Comparison of ENCODE assay signal across 21 mouse cellular contexts in genomic region chr6:101305543-101305942, GRCm38 (mm10).
A peak's percentile ranks its signal among the peaks of the same experiment; 100 is the strongest.
DNase-seq lines count a peak whose midpoint lies in the region; ATAC-seq and TF ChIP-seq lines count a peak whose summit lies in the region.
"Had no signal": no experiment of that assay in that cellular context is flagged by ENCODE, and none has a peak within 500 bp of the region (broad histone marks: within the 10 kb centered on the region; RNA-seq: fewer than 3 reads in every experiment).

No protein-coding gene starts in this region.

- H3K27me3 ChIP-seq in embryonic facial prominence, embryonic 15.5 days, result no peaks in the 10 kb centered on the region
- 0 out of 2 replicates have a peak, but pooled peaks cover 9% of the 10 kb centered on the region for H3K27me3 ChIP-seq in embryonic facial prominence, embryonic 10.5 days (replicated peaks; ENCODE audit: low read depth, poor library complexity, severe bottlenecking)
- H3K27me3 ChIP-seq in Patski, result no peaks in the 10 kb centered on the region
- no peaks in the 10 kb centered on the region for H3K27me3 ChIP-seq in kidney, embryonic 16.5 days (ENCODE audit: insufficient read depth, low read length)
- H3K27me3 ChIP-seq in forebrain, embryonic 13.5 days, result peaks cover 22% of the 10 kb centered on the region
- H3K27me3 ChIP-seq: embryonic facial prominence, embryonic 12.5 days; forebrain, embryonic 15.5 days had no signal

- no peak overlapping the region for H3K4me2 ChIP-seq in embryonic facial prominence, embryonic 15.5 days (replicated peaks)
- no peak overlapping the region for H3K4me2 ChIP-seq in kidney, embryonic 16.5 days (replicated peaks; ENCODE audit: low read depth, low read length)
- H3K4me2 ChIP-seq in forebrain, embryonic 13.5 days, result no peak overlapping the region
- H3K4me2 ChIP-seq: embryonic facial prominence, embryonic 12.5 days; forebrain, embryonic 12.5 days; forebrain, embryonic 15.5 days had no signal

- no peak overlapping the region for H3K4me3 ChIP-seq in embryonic facial prominence, embryonic 15.5 days (replicated peaks)
- no peak overlapping the region for H3K4me3 ChIP-seq in embryonic facial prominence, embryonic 10.5 days
- no peak overlapping the region for H3K4me3 ChIP-seq in kidney, embryonic 16.5 days (ENCODE audit: low read length)
- H3K4me3 ChIP-seq in forebrain, embryonic 13.5 days, result no peak overlapping the region
- H3K4me3 ChIP-seq: embryonic facial prominence, embryonic 12.5 days; forebrain, embryonic 10.5 days; forebrain, embryonic 12.5 days; forebrain, embryonic 15.5 days had no signal

- no peak for DNase-seq in embryonic facial prominence, embryonic 10.5 days (ENCODE audit: low spot score)
- DNase-seq in 3T3-L1 (ENCODE audit: low read depth, low spot score) (peak; percentile 39), Patski (ENCODE audit: low read depth, low spot score) (no peak)
- DNase-seq: adrenal gland, adult 2 months; adrenal gland, postnatal 10 days; adrenal gland, postnatal 25 days; cerebellum, adult 11 months; cerebellum, adult 18-20 months; cerebellum, adult 8-10 months; cerebellum, adult 9-11 months; cerebellum, postnatal 14 days; cerebellum, postnatal 36 days; embryo, embryonic 11 days; forebrain, postnatal 0 days had no signal

- TF ChIP-seq CTCF in Patski (IDR thresholded peaks at IDR 0.05), result no peak

- in situ Hi-C loops in Patski (cut with MboI; ENCODE audit: low pct_unique_long_range_greater_than_20kb), result no loop called here

- peaks cover 51% of the 10 kb centered on the region for H3K4me1 ChIP-seq in embryonic facial prominence, embryonic 15.5 days
- H3K4me1 ChIP-seq in embryonic facial prominence, embryonic 10.5 days, result peaks cover 44% of the 10 kb centered on the region
- H3K4me1 ChIP-seq in kidney, embryonic 16.5 days (ENCODE audit: insufficient read depth, low read length), result 0 out of 2 replicates have a peak, but pooled peaks cover 1% of the 10 kb centered on the region
- H3K4me1 ChIP-seq in forebrain, embryonic 13.5 days, result peaks cover 23% of the 10 kb centered on the region

- WGBS in embryonic facial prominence, embryonic 15.5 days, result 79% methylated on average over 6 of the region's 6 CpGs
- 93% methylated on average over 6 of the region's 6 CpGs for WGBS in embryonic facial prominence, embryonic 10.5 days
- 91% methylated on average over 6 of the region's 6 CpGs for WGBS in kidney, embryonic 16.5 days
- 92% methylated on average over 6 of the region's 6 CpGs for WGBS in forebrain, embryonic 13.5 days

- 0 out of 2 replicates have a peak, but pooled peaks cover 4% of the 10 kb centered on the region for H3K36me3 ChIP-seq in embryonic facial prominence, embryonic 15.5 days
- peaks cover 5% of the 10 kb centered on the region; the same call in 1 of the 2 replicates for H3K36me3 ChIP-seq in embryonic facial prominence, embryonic 10.5 days (replicated peaks)
- no peaks in the 10 kb centered on the region for H3K36me3 ChIP-seq in kidney, embryonic 16.5 days (ENCODE audit: insufficient read depth, low read length)
- no peaks in the 10 kb centered on the region for H3K36me3 ChIP-seq in forebrain, embryonic 13.5 days (ENCODE audit: poor library complexity, severe bottlenecking)
- H3K36me3 ChIP-seq: forebrain, embryonic 10.5 days; forebrain, embryonic 12.5 days; forebrain, embryonic 15.5 days had no signal

- POLR2A ChIA-PET in Patski (lab: Charles Lee), result no interaction called here

- 0 out of 2 replicates have a peak overlapping the region, but pooled peaks have one; percentile 77 for H3K27ac ChIP-seq in embryonic facial prominence, embryonic 15.5 days (replicated peaks)
- no peak overlapping the region for H3K27ac ChIP-seq in embryonic facial prominence, embryonic 10.5 days (replicated peaks)
- no peak overlapping the region for H3K27ac ChIP-seq in kidney, embryonic 16.5 days (ENCODE audit: low read length)
- H3K27ac ChIP-seq in forebrain, embryonic 13.5 days, result no peak overlapping the region
- H3K27ac ChIP-seq: forebrain, embryonic 12.5 days; forebrain, embryonic 15.5 days had no signal

- H3K9me3 ChIP-seq in embryonic facial prominence, embryonic 15.5 days (replicated peaks), result no peaks in the 10 kb centered on the region
- H3K9me3 ChIP-seq in embryonic facial prominence, embryonic 10.5 days, result no peaks in the 10 kb centered on the region
- no peaks in the 10 kb centered on the region for H3K9me3 ChIP-seq in kidney, embryonic 16.5 days (ENCODE audit: low read length)
- no peaks in the 10 kb centered on the region for H3K9me3 ChIP-seq in forebrain, embryonic 13.5 days (replicated peaks)
- H3K9me3 ChIP-seq: embryonic facial prominence, embryonic 12.5 days; forebrain, embryonic 10.5 days; forebrain, embryonic 12.5 days; forebrain, embryonic 15.5 days had no signal

- no peak overlapping the region for H3K9ac ChIP-seq in embryonic facial prominence, embryonic 15.5 days
- no peak overlapping the region for H3K9ac ChIP-seq in kidney, embryonic 16.5 days (replicated peaks; ENCODE audit: low read length)
- no peak overlapping the region for H3K9ac ChIP-seq in forebrain, embryonic 13.5 days
- H3K9ac ChIP-seq: embryonic facial prominence, embryonic 12.5 days; forebrain, embryonic 12.5 days; forebrain, embryonic 15.5 days; forebrain, postnatal 0 days had no signal

- CTCF ChIA-PET in Patski (lab: Charles Lee), result no interaction called here

- no peak for ATAC-seq in embryonic facial prominence, embryonic 15.5 days (ENCODE audit: insufficient number of reproducible peaks, low FRiP score, low TSS enrichment, low read depth)
- peak; percentile 67 for ATAC-seq in Patski
- ATAC-seq in kidney, embryonic 16.5 days (ENCODE audit: low FRiP score, low TSS enrichment), result no peak
- ATAC-seq in forebrain, embryonic 13.5 days, result no peak
- ATAC-seq: forebrain, embryonic 15.5 days; forebrain, postnatal 0 days had no signal
